Mouse (Mus musculus) lung, postnatal 0 days (tissue): Measurements from ENCODE around the gene E130309D02Rik. TPM values are rescaled to one million over a fixed set of nuclear protein-coding genes. Genes with fewer than 3 reads are reported as not detected.

ENCODE experiments used
- ATAC-seq: fragments of 200-750 bp; cut with Nextera tagmentation; 2 replicates; pipeline ENCODE4 v1.8.0; 2017; ENCODE audit warnings: moderate library complexity
- DNase-seq: peaks from one replicate; pipeline ENCODE4 v3.0.0-alpha.2; 2016; ENCODE audit warnings: low spot score
- H3K27ac ChIP-seq: fragments of 300-500 bp; sonication (generic); 2 replicates; pipeline ENCODE4 v1.5.1; 2014; ENCODE audit warnings: antibody characterized with exemption, mild to moderate bottlenecking, low read length, mixed read lengths
- H3K27me3 ChIP-seq: fragments of 300-500 bp; sonication (generic); replicated peaks from 2 replicates; pipeline ENCODE4 v1.6.1; 2014; ENCODE audit warnings: low read length, mixed read lengths; ENCODE audit not compliant: insufficient read depth
- H3K36me3 ChIP-seq: fragments of 300-500 bp; sonication (generic); 2 replicates; pipeline ENCODE4 v1.6.1; 2014; ENCODE audit warnings: low read length, mixed read lengths; ENCODE audit not compliant: insufficient read depth
- H3K4me1 ChIP-seq: fragments of 300-500 bp; sonication (generic); 2 replicates; pipeline ENCODE4 v1.6.1; 2014; ENCODE audit warnings: antibody characterized with exemption, low read depth, low read length, mixed read lengths; ENCODE audit not compliant: insufficient read depth
- H3K4me2 ChIP-seq: fragments of 300-500 bp; sonication (generic); replicated peaks from 2 replicates; pipeline ENCODE4 v1.6.1; 2014; ENCODE audit warnings: low read depth, mild to moderate bottlenecking, low read length, moderate library complexity, mixed read lengths
- H3K4me3 ChIP-seq: fragments of 300-500 bp; sonication (generic); 2 replicates; pipeline ENCODE4 v1.5.1; 2014; ENCODE audit warnings: low read depth, low read length
- H3K9ac ChIP-seq: fragments of 300-500 bp; sonication (generic); replicated peaks from 2 replicates; pipeline ENCODE4 v1.6.1; 2014; ENCODE audit warnings: low read depth, mild to moderate bottlenecking
- H3K9me3 ChIP-seq: fragments of 300-500 bp; sonication (generic); 2 replicates; pipeline ENCODE4 v1.6.1; 2016; ENCODE audit warnings: low read length, mixed read lengths
- CTCF ChIP-seq: IDR thresholded peaks from 2 replicates; pipeline ENCODE4 v1.5.1; 2016; ENCODE audit warnings: antibody characterized with exemption, mild to moderate bottlenecking
- EP300 ChIP-seq: IDR thresholded peaks from 2 replicates; pipeline ENCODE4 v1.6.1; 2016; ENCODE audit warnings: antibody characterized with exemption, mild to moderate bottlenecking, control low read depth
- WGBS: fragments of 180-500 bp; shearing (Covaris S2); extraction: QIAGEN DNeasy Blood & Tissue Kit; methylation state at CpG from one replicate; pipeline ENCODE4 v1.1.7; 2014; 5-methylcytosine and 5-hydroxymethylcytosine counted together
- polyA plus RNA-seq: library from polyadenylated mRNA; unstranded; fragments of >200 nt; fragmentation: Nextera tagmentation; extraction: Ambion mirVana; gene quantifications from 2 replicates; pipeline ENCODE4 v1.2.1, GENCODE M21; 2015

The E130309D02Rik gene
- 18.2 and 19.5 TPM in 2 replicates for polyA plus RNA-seq

- H3K36me3 ChIP-seq: peaks cover 28% of the 10 kb centered on the region; the same call in 1 of the 2 replicates
- peak within 1 kb of the TSS; percentile 76 for H3K9ac ChIP-seq
- H3K27me3 ChIP-seq: no peaks in the 10 kb centered on the region
- DNase-seq: peak; percentile 90
- peak within 1 kb of the TSS; percentile 95 for H3K4me2 ChIP-seq
- peak; percentile 92 for ATAC-seq
- H3K9me3 ChIP-seq: no peaks in the 10 kb centered on the region
- under 1% methylated on average over 77 of the region's 101 CpGs for WGBS
- H3K4me3 ChIP-seq: peak within 1 kb of the TSS; percentile 89
- H3K27ac ChIP-seq: peak within 1 kb of the TSS; percentile 91
- TF ChIP-seq EP300 (no peak), CTCF (peak; percentile 82)
- no peaks in the 10 kb centered on the region; the same call in 1 of the 2 replicates for H3K4me1 ChIP-seq
These were observed at the start of gene E130309D02Rik for GRCm38 (mm10) chr5:143314730-143315513. TSS of gene E130309D02Rik (minus strand) at chr5:143315360.

GRCm38 (mm10) chr5:143363678-143364615 lies 48.8 kb upstream of the E130309D02Rik start:
- H3K4me2 ChIP-seq: peak overlapping the region; percentile 66
- H3K27ac ChIP-seq: no peak overlapping the region
- H3K36me3 ChIP-seq: no peaks in the 10 kb centered on the region
- H3K27me3 ChIP-seq: no peaks in the 10 kb centered on the region; the same call in 1 of the 2 replicates
- ATAC-seq (peak; percentile 65), DNase-seq (peak; percentile 28)
- H3K9me3 ChIP-seq: no peaks in the 10 kb centered on the region
- peaks cover 7% of the 10 kb centered on the region; the same call in 1 of the 2 replicates for H3K4me1 ChIP-seq
- no peak for TF ChIP-seq CTCF
- TF ChIP-seq EP300: no peak
- no peak overlapping the region for H3K9ac ChIP-seq
- 2% methylated on average over 46 of the region's 47 CpGs for WGBS
- peak overlapping the region; percentile 40 for H3K4me3 ChIP-seq

DNA sequence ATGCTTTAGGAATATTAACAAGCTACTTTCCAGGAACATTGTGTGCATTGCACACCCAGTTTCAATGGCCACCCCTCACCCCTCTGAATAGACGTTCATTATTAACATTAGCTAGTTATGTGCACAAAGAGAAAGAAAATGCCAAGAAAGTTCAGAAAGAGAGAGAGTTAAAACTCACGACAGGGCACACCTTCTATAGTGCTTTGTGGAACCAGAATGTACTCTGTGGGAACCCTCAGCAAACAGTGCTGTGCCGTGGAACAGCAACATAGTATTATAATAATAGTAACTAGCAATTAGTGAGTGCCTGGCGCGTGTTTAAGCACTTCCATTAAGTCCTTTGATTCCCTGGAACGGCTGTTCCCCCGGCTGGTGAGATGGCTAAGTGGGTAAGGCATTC lies 46.3 kb upstream of the E130309D02Rik start:
- Histone ChIP-seq H3K4me2 (no peak overlapping the region), H3K27me3 (no peaks in the 10 kb centered on the region; the same call in 1 of the 2 replicates), H3K27ac (no peak overlapping the region), H3K36me3 (no peaks in the 10 kb centered on the region), H3K4me3 (no peak overlapping the region), H3K9ac (no peak overlapping the region), H3K4me1 (peaks cover 7% of the 10 kb centered on the region; the same call in 1 of the 2 replicates), H3K9me3 (no peaks in the 10 kb centered on the region)
- DNase-seq: no peak
- no peak for TF ChIP-seq CTCF
- ATAC-seq: no peak
- WGBS: 43% methylated on average over 7 of the region's 7 CpGs

DNA sequence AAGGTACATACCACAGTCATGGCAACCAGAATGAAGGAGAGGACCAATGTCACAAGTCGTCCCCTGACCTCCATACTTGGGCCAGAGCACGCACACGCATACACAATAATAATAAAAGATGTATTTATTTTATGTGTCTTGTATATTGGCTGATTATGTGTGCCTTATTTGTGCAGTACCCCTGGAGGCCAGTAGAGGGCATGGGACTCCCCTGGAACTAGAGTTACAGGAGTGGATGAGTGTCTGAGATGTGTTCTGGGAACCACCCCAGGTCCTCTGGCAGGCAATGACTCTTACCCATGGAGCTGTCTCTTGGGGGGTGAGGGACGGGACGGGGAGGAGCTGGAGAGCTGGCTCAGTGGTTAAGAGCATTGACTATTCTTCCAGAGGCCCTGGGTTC lies 44.8 kb upstream of the E130309D02Rik start:
- ATAC-seq (no peak), DNase-seq (no peak)
- Histone ChIP-seq H3K9ac (no peak overlapping the region), H3K27me3 (no peaks in the 10 kb centered on the region; the same call in 1 of the 2 replicates), H3K27ac (no peak overlapping the region), H3K9me3 (no peaks in the 10 kb centered on the region), H3K4me3 (no peak overlapping the region), H3K4me1 (peaks cover 7% of the 10 kb centered on the region; the same call in 1 of the 2 replicates), H3K4me2 (no peak overlapping the region), H3K36me3 (no peaks in the 10 kb centered on the region)
- WGBS: 57% methylated on average over 5 of the region's 5 CpGs
- TF ChIP-seq EP300: no peak
- peak; percentile 60 for TF ChIP-seq CTCF

DNA sequence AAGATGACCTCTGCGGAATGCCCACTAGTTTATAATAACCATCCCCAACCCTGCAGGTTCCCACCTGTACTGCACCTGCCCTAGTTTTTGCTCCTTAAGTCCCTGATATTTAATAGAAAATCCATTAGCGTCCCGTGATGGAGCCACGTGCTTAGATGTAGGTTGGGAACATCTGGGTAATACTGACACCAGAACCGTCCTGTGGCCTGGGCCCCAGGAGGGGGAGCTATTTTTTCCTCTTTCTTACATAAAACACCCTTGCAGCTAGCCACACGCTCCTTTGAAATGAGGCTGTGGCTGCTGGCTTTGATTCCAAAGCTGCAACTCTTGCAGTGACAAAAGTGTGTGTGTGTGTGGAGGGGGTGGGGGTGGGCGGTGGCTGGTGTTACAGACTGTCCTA lies 44.1 kb upstream of the E130309D02Rik start:
- 31% methylated on average over 7 of the region's 7 CpGs for WGBS
- Histone ChIP-seq H3K27ac (no peak overlapping the region), H3K27me3 (no peaks in the 10 kb centered on the region; the same call in 1 of the 2 replicates), H3K9ac (no peak overlapping the region), H3K4me2 (no peak overlapping the region), H3K4me3 (no peak overlapping the region), H3K9me3 (no peaks in the 10 kb centered on the region), H3K4me1 (peaks cover 6% of the 10 kb centered on the region; the same call in 1 of the 2 replicates), H3K36me3 (no peaks in the 10 kb centered on the region)
- TF ChIP-seq EP300 (no peak), CTCF (no peak)
- DNase-seq: no peak
- no peak for ATAC-seq

GRCm38 (mm10) chr5:143357564-143357963 lies 42.4 kb upstream of the E130309D02Rik start:
- no peak for ATAC-seq
- no peaks in the 10 kb centered on the region for H3K36me3 ChIP-seq
- no peak overlapping the region for H3K4me3 ChIP-seq
- no peaks in the 10 kb centered on the region; the same call in 1 of the 2 replicates for H3K27me3 ChIP-seq
- H3K9me3 ChIP-seq: no peaks in the 10 kb centered on the region
- H3K4me1 ChIP-seq: no peaks in the 10 kb centered on the region
- no peak overlapping the region for H3K9ac ChIP-seq
- 0 out of 2 replicates have a peak overlapping the region, but pooled peaks have one; percentile 14 for H3K4me2 ChIP-seq
- no peak overlapping the region for H3K27ac ChIP-seq
- TF ChIP-seq EP300: no peak
- no peak for TF ChIP-seq CTCF
- WGBS: 2% methylated on average over 23 of the region's 28 CpGs
- no peak for DNase-seq
